8 mouse cellular contexts compared by ENCODE assay signal in the genomic region with DNA sequence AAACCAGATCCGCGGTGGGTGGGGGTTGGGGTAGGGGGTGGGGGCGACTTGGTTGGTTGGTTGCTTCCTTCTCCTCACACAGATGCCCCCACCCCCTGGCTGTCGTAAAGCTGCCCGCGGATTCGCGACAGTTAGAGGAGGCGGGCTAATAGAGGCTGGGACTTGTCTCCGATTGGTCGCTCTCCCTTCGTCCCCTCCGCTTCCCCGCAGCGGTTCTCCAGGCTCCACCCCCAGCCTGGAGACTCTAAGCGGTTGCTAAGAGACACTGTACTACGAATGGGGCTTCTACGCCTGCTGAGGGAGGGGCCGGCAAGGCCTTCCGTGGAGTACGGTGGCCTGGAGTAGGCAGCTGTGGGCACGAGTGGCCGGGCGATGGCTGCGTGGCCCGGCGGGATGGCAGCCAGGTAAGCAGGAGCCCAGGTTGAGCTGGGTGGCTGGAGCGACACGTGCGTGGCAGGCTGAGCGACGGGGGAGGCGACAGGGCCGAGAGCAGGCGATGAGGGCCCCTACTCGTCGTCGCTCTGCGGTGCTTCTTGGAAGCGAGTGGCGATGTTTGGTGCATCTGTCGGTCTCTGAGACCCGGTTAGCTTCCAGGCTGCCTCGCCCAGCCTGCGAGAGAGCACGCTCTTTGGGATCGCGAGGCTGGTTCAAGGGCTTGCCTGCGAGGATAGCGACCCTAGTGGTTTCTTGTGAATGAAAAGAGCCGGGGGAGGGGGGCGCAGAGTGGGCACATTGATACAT. TPM values are rescaled to one million over a fixed set of nuclear protein-coding genes. Genes with fewer than 3 reads are reported as not detected.
DNase-seq lines count a peak whose midpoint lies in the region; ATAC-seq and TF ChIP-seq lines count a peak whose summit lies in the region.

A gene (plus strand): TSS at position 270 of the 741 bp plus-strand sequence.

- H3K4me2 ChIP-seq in heart, embryonic 12.5 days, result peak within 1 kb of the TSS; percentile 97
- H3K4me2 ChIP-seq in kidney, postnatal 0 days (ENCODE audit: low read length), result peak within 1 kb of the TSS; percentile 80
- peak within 1 kb of the TSS; percentile 89 for H3K4me2 ChIP-seq in liver, embryonic 11.5 days
- peak within 1 kb of the TSS; percentile 87 for H3K4me2 ChIP-seq in stomach, embryonic 14.5 days (replicated peaks; ENCODE audit: low read depth, low read length)

- WGBS in heart, embryonic 12.5 days, result under 1% methylated on average over 51 of the region's 52 CpGs
- WGBS in kidney, postnatal 0 days, result under 1% methylated on average over 52 of the region's 52 CpGs
- under 1% methylated on average over 52 of the region's 52 CpGs for WGBS in liver, embryonic 11.5 days
- WGBS in stomach, embryonic 14.5 days, result under 1% methylated on average over 52 of the region's 52 CpGs

- H3K9ac ChIP-seq in heart, embryonic 12.5 days, result peak within 1 kb of the TSS; percentile 88
- peak within 1 kb of the TSS; percentile 79 for H3K9ac ChIP-seq in kidney, postnatal 0 days (ENCODE audit: low read depth, low read length)
- H3K9ac ChIP-seq in liver, embryonic 11.5 days (ENCODE audit: low read depth, low read length), result peak within 1 kb of the TSS; percentile 75
- peak within 1 kb of the TSS; percentile 40 for H3K9ac ChIP-seq in stomach, embryonic 14.5 days (replicated peaks; ENCODE audit: low read depth, low read length)

- peaks cover 15% of the 10 kb centered on the region for H3K4me1 ChIP-seq in heart, embryonic 12.5 days (replicated peaks)
- H3K4me1 ChIP-seq in kidney, postnatal 0 days (replicated peaks; ENCODE audit: insufficient read depth, low read length), result peaks cover 10% of the 10 kb centered on the region; the same call in 1 of the 2 replicates
- peaks cover 6% of the 10 kb centered on the region for H3K4me1 ChIP-seq in liver, embryonic 11.5 days (replicated peaks; ENCODE audit: control insufficient read depth, insufficient read depth, low read length)
- H3K4me1 ChIP-seq in stomach, embryonic 14.5 days (ENCODE audit: control insufficient read depth, insufficient read depth, low read length), result peaks cover 7% of the 10 kb centered on the region; the same call in 1 of the 2 replicates

- peak; percentile 98 for ATAC-seq in erythroid progenitor cell, adult 5-6 weeks (replicated peaks; ENCODE audit: low FRiP score, poor library complexity, severe bottlenecking)
- peak; percentile 98 for ATAC-seq in heart, embryonic 12.5 days (ENCODE audit: insufficient number of reproducible peaks, low FRiP score)
- peak; percentile 99 for ATAC-seq in kidney, postnatal 0 days (replicated peaks; ENCODE audit: low FRiP score, low read depth)
- ATAC-seq in liver, embryonic 11.5 days (replicated peaks; ENCODE audit: low FRiP score), result peak; percentile 98
- peak; percentile 98 for ATAC-seq in stomach, embryonic 14.5 days (ENCODE audit: insufficient number of reproducible peaks, insufficient read depth, low FRiP score, low read depth)

- H3K36me3 ChIP-seq in heart, embryonic 12.5 days, result peaks cover 10% of the 10 kb centered on the region
- H3K36me3 ChIP-seq in kidney, postnatal 0 days (ENCODE audit: insufficient read depth, low read length), result no peaks in the 10 kb centered on the region
- H3K36me3 ChIP-seq in liver, embryonic 11.5 days (ENCODE audit: control insufficient read depth, insufficient read depth, low read length), result 0 out of 2 replicates have a peak, but pooled peaks cover 2% of the 10 kb centered on the region
- H3K36me3 ChIP-seq in stomach, embryonic 14.5 days (ENCODE audit: control insufficient read depth, insufficient read depth, low read length), result no peaks in the 10 kb centered on the region; the same call in 1 of the 2 replicates

- DNase-seq in CD4-positive helper T cell, adult 2 months (ENCODE audit: low read depth, low spot score), result peak; percentile 100
- DNase-seq in brain, embryonic 18.5 days (ENCODE audit: low read depth, low spot score), result peak; percentile 100
- DNase-seq in kidney, postnatal 0 days (ENCODE audit: low spot score), result peak; percentile 100
- peak; percentile 98 for DNase-seq in liver, embryonic 11.5 days (ENCODE audit: low spot score)
- peak; percentile 98 for DNase-seq in naive thymus-derived CD4-positive, alpha-beta T cell, adult 2 months (ENCODE audit: low read depth)

- no peaks in the 10 kb centered on the region for H3K27me3 ChIP-seq in heart, embryonic 12.5 days (replicated peaks)
- no peaks in the 10 kb centered on the region for H3K27me3 ChIP-seq in kidney, postnatal 0 days (ENCODE audit: insufficient read depth, low read length)
- no peaks in the 10 kb centered on the region for H3K27me3 ChIP-seq in liver, embryonic 11.5 days (replicated peaks; ENCODE audit: control insufficient read depth, insufficient read depth, low read length)
- H3K27me3 ChIP-seq in stomach, embryonic 14.5 days (ENCODE audit: control insufficient read depth, insufficient read depth, low read length), result no peaks in the 10 kb centered on the region

- peak; percentile 60 for TF ChIP-seq CTCF in kidney, postnatal 0 days (IDR thresholded peaks at IDR 0.05; ENCODE audit: low read depth)

- peak within 1 kb of the TSS; percentile 78 for H3K4me3 ChIP-seq in heart, embryonic 12.5 days
- peak within 1 kb of the TSS; percentile 70 for H3K4me3 ChIP-seq in kidney, postnatal 0 days (replicated peaks; ENCODE audit: low read depth, low read length)
- H3K4me3 ChIP-seq in liver, embryonic 11.5 days (ENCODE audit: low read depth, low read length), result peak within 1 kb of the TSS; percentile 79
- peak within 1 kb of the TSS; percentile 72 for H3K4me3 ChIP-seq in stomach, embryonic 14.5 days (ENCODE audit: low read depth, low read length)

- no peaks in the 10 kb centered on the region for H3K9me3 ChIP-seq in heart, embryonic 12.5 days (replicated peaks)
- no peaks in the 10 kb centered on the region for H3K9me3 ChIP-seq in kidney, postnatal 0 days (replicated peaks; ENCODE audit: low read length)
- H3K9me3 ChIP-seq in liver, embryonic 11.5 days (ENCODE audit: control insufficient read depth, low read length), result no peaks in the 10 kb centered on the region
- H3K9me3 ChIP-seq in stomach, embryonic 14.5 days (ENCODE audit: control insufficient read depth, low read depth, low read length), result no peaks in the 10 kb centered on the region

- H3K27ac ChIP-seq in heart, embryonic 12.5 days (ENCODE audit: poor library complexity, severe bottlenecking), result peak within 1 kb of the TSS; percentile 63
- peak within 1 kb of the TSS; percentile 87 for H3K27ac ChIP-seq in kidney, postnatal 0 days
- H3K27ac ChIP-seq in liver, embryonic 11.5 days (ENCODE audit: low read depth, low read length), result peak within 1 kb of the TSS; percentile 75
- peak within 1 kb of the TSS; percentile 83; the same call in 1 of the 2 replicates for H3K27ac ChIP-seq in stomach, embryonic 14.5 days (ENCODE audit: low read length)

RNA-seq across cellular contexts. Expression of the gene that starts here (rescaled TPM):
- 1.8 TPM in 1 of 2 replicates, not detected in the other for total RNA-seq in erythroid progenitor cell, adult 5-6 weeks (2015; ENCODE audit: low replicate concordance)
- 6.1 TPM in 1 of 2 replicates, not detected in the other for total RNA-seq in erythroid progenitor cell, adult 5-6 weeks (2017; ENCODE audit: low replicate concordance)
- 13.2 and 13.9 TPM in 2 replicates for polyA plus RNA-seq in heart, embryonic 12.5 days (2016; fragmentation: Nextera tagmentation; extraction: Ambion mirVana)
- 13.5 and 13.6 TPM in 2 replicates for polyA plus RNA-seq in kidney, postnatal 0 days (2015; fragmentation: Nextera tagmentation; extraction: Ambion mirVana)
- polyA plus RNA-seq in liver, embryonic 11.5 days (2014; fragmentation: Nextera tagmentation; extraction: Ambion mirVana), result 14.5 and 16.0 TPM in 2 replicates
- polyA plus RNA-seq in stomach, embryonic 14.5 days (2014; fragmentation: Nextera tagmentation; extraction: Ambion mirVana), result 22.2 and 24.7 TPM in 2 replicates

Comparison
In these comparisons a context has a peak if more than half of its experiments do, and no peak if none do; other contexts are left out.
1. Peak in every context shown above with its lines: DNase-seq, ATAC-seq, H3K4me3 ChIP-seq and H3K27ac ChIP-seq.